Mouse (Mus musculus) forebrain, embryonic 13.5 days (tissue): ENCODE measurements at regions not wholly inside any gene's neighbourhood (a gene's known extent, or its start where the extent isn't known, plus 50 kb on each side); places are given as distances from the start of the nearest gene placed in this dataset.

Experiments used
- ATAC-seq: fragments of 200-750 bp; cut with Nextera tagmentation; 2 replicates; pipeline ENCODE4 v1.8.0; 2017
- H3K27ac ChIP-seq: fragments of 300-500 bp; sonication (generic); 2 replicates; pipeline ENCODE4 v1.5.1; 2015; ENCODE audit warnings: inconsistent platforms, mild to moderate bottlenecking, moderate library complexity
- H3K27me3 ChIP-seq: fragments of 300-500 bp; sonication (generic); 2 replicates; pipeline ENCODE4 v1.6.1; 2015; ENCODE audit warnings: mild to moderate bottlenecking, inconsistent platforms
- H3K36me3 ChIP-seq: fragments of 300-500 bp; sonication (generic); 2 replicates; pipeline ENCODE4 v1.6.1; 2015; ENCODE audit warnings: mild to moderate bottlenecking, inconsistent platforms; ENCODE audit not compliant: poor library complexity, severe bottlenecking
- H3K4me1 ChIP-seq: fragments of 300-500 bp; sonication (generic); 2 replicates; pipeline ENCODE4 v1.6.1; 2015; ENCODE audit warnings: inconsistent platforms
- H3K4me2 ChIP-seq: fragments of 300-500 bp; sonication (generic); 2 replicates; pipeline ENCODE4 v1.6.1; 2015; ENCODE audit warnings: inconsistent platforms, mild to moderate bottlenecking, moderate library complexity
- H3K4me3 ChIP-seq: fragments of 300-500 bp; sonication (generic); 2 replicates; pipeline ENCODE4 v1.5.1; 2015; ENCODE audit warnings: mild to moderate bottlenecking, inconsistent platforms
- H3K9ac ChIP-seq: fragments of 300-500 bp; sonication (generic); 2 replicates; pipeline ENCODE4 v1.6.1; 2015; ENCODE audit warnings: mild to moderate bottlenecking, inconsistent platforms
- H3K9me3 ChIP-seq: fragments of 300-500 bp; sonication (generic); replicated peaks from 2 replicates; pipeline ENCODE4 v1.6.1; 2016; ENCODE audit warnings: inconsistent platforms
- WGBS: fragments of 180-500 bp; shearing (Covaris S2); methylation state at CpG from one replicate; pipeline ENCODE4 v1.1.7; 2015; 5-methylcytosine and 5-hydroxymethylcytosine counted together

GRCm38 (mm10) chr17:79199814-79200491 lies 148.2 kb downstream of the Qpct start:
- no peaks in the 10 kb centered on the region for H3K27me3 ChIP-seq
- H3K4me1 ChIP-seq = no peaks in the 10 kb centered on the region
- H3K36me3 ChIP-seq = no peaks in the 10 kb centered on the region
- ATAC-seq = peak; percentile 78
- WGBS = 47% methylated on average over 9 of the region's 9 CpGs
- H3K9ac ChIP-seq = no peak overlapping the region
- peak overlapping the region; percentile 59 for H3K27ac ChIP-seq
- no peak overlapping the region for H3K4me2 ChIP-seq
- no peaks in the 10 kb centered on the region; the same call in 1 of the 2 replicates for H3K9me3 ChIP-seq
- H3K4me3 ChIP-seq = no peak overlapping the region

GRCm38 (mm10) chr17:79191871-79192373 lies 140.2 kb downstream of the Qpct start:
- H3K9ac ChIP-seq = no peak overlapping the region
- ATAC-seq = no peak
- H3K36me3 ChIP-seq = no peaks in the 10 kb centered on the region
- no peaks in the 10 kb centered on the region for H3K4me1 ChIP-seq
- no peak overlapping the region for H3K4me2 ChIP-seq
- H3K27me3 ChIP-seq = no peaks in the 10 kb centered on the region
- no peak overlapping the region for H3K4me3 ChIP-seq
- WGBS = 77% methylated on average over 5 of the region's 5 CpGs
- H3K27ac ChIP-seq = no peak overlapping the region
- no peaks in the 10 kb centered on the region for H3K9me3 ChIP-seq

GRCm38 (mm10) chr17:79188282-79188681 lies 136.6 kb downstream of the Qpct start:
- WGBS = 83% methylated on average over 7 of the region's 7 CpGs
- no peaks in the 10 kb centered on the region for H3K4me1 ChIP-seq

GRCm38 (mm10) chr17:79180277-79181130 lies 128.8 kb downstream of the Qpct start:
- Histone ChIP-seq H3K27me3 (no peaks in the 10 kb centered on the region), H3K27ac (no peak overlapping the region), H3K4me2 (no peak overlapping the region), H3K36me3 (no peaks in the 10 kb centered on the region), H3K4me3 (no peak overlapping the region), H3K4me1 (0 out of 2 replicates have a peak, but pooled peaks cover 5% of the 10 kb centered on the region), H3K9ac (no peak overlapping the region), H3K9me3 (no peaks in the 10 kb centered on the region)
- peak; percentile 92 for ATAC-seq
- WGBS = 48% methylated on average over 3 of the region's 3 CpGs

More at GRCm38 (mm10) chr17:79188282-79188681, 136.6 kb downstream of the Qpct start:
- no peak overlapping the region for H3K4me2 ChIP-seq
- H3K36me3 ChIP-seq = no peaks in the 10 kb centered on the region
- no peaks in the 10 kb centered on the region for H3K9me3 ChIP-seq
- H3K27ac ChIP-seq = no peak overlapping the region
- no peaks in the 10 kb centered on the region for H3K27me3 ChIP-seq
- no peak for ATAC-seq
- H3K9ac ChIP-seq = no peak overlapping the region
- no peak overlapping the region for H3K4me3 ChIP-seq

GRCm38 (mm10) chr17:79177259-79177658 lies 125.6 kb downstream of the Qpct start:
- Histone ChIP-seq H3K27ac (no peak overlapping the region), H3K4me2 (no peak overlapping the region), H3K27me3 (no peaks in the 10 kb centered on the region), H3K4me3 (no peak overlapping the region), H3K36me3 (no peaks in the 10 kb centered on the region), H3K9ac (no peak overlapping the region), H3K4me1 (0 out of 2 replicates have a peak, but pooled peaks cover 5% of the 10 kb centered on the region), H3K9me3 (no peaks in the 10 kb centered on the region)
- 84% methylated on average over 3 of the region's 3 CpGs for WGBS
- no peak for ATAC-seq

- H3K27ac ChIP-seq = no peak overlapping the region
- no peaks in the 10 kb centered on the region for H3K27me3 ChIP-seq
- WGBS = 92% methylated on average over 7 of the region's 7 CpGs
- no peak overlapping the region for H3K4me2 ChIP-seq
- no peak for ATAC-seq
- no peaks in the 10 kb centered on the region for H3K9me3 ChIP-seq
- H3K9ac ChIP-seq = no peak overlapping the region
- no peak overlapping the region for H3K4me3 ChIP-seq
- 0 out of 2 replicates have a peak, but pooled peaks cover 5% of the 10 kb centered on the region for H3K4me1 ChIP-seq
- H3K36me3 ChIP-seq = no peaks in the 10 kb centered on the region
Observed at GRCm38 (mm10) chr17:79176356-79176755, 124.7 kb downstream of the Qpct start.

GRCm38 (mm10) chr17:79175381-79175780 lies 123.7 kb downstream of the Qpct start:
- H3K9me3 ChIP-seq = no peaks in the 10 kb centered on the region
- no peaks in the 10 kb centered on the region for H3K36me3 ChIP-seq
- H3K27ac ChIP-seq = no peak overlapping the region
- H3K4me2 ChIP-seq = no peak overlapping the region
- H3K4me1 ChIP-seq = no peaks in the 10 kb centered on the region
- 85% methylated on average over 2 of the region's 2 CpGs for WGBS
- no peak overlapping the region for H3K4me3 ChIP-seq
- ATAC-seq = no peak
- no peak overlapping the region for H3K9ac ChIP-seq
- no peaks in the 10 kb centered on the region for H3K27me3 ChIP-seq

- 86% methylated on average over 2 of the region's 2 CpGs for WGBS
- Histone ChIP-seq H3K27ac (no peak overlapping the region), H3K9ac (no peak overlapping the region), H3K4me2 (no peak overlapping the region), H3K9me3 (no peaks in the 10 kb centered on the region), H3K4me3 (no peak overlapping the region), H3K27me3 (no peaks in the 10 kb centered on the region), H3K4me1 (no peaks in the 10 kb centered on the region), H3K36me3 (no peaks in the 10 kb centered on the region)
- no peak for ATAC-seq
Observed at GRCm38 (mm10) chr17:79172328-79172727, 120.6 kb downstream of the Qpct start.

GRCm38 (mm10) chr17:79170690-79171089 lies 119.0 kb downstream of the Qpct start:
- Histone ChIP-seq H3K9ac (no peak overlapping the region), H3K36me3 (no peaks in the 10 kb centered on the region), H3K4me2 (no peak overlapping the region), H3K27ac (no peak overlapping the region), H3K4me3 (no peak overlapping the region), H3K27me3 (no peaks in the 10 kb centered on the region), H3K9me3 (no peaks in the 10 kb centered on the region), H3K4me1 (no peaks in the 10 kb centered on the region)
- 91% methylated on average over 4 of the region's 4 CpGs for WGBS
- no peak for ATAC-seq

GRCm38 (mm10) chr17:79167198-79167597 lies 115.5 kb downstream of the Qpct start:
- no peaks in the 10 kb centered on the region for H3K9me3 ChIP-seq
- no peaks in the 10 kb centered on the region for H3K36me3 ChIP-seq
- ATAC-seq = no peak
- H3K27me3 ChIP-seq = no peaks in the 10 kb centered on the region
- no peak overlapping the region for H3K9ac ChIP-seq
- no peaks in the 10 kb centered on the region for H3K4me1 ChIP-seq
- H3K27ac ChIP-seq = no peak overlapping the region
- H3K4me3 ChIP-seq = no peak overlapping the region
- 73% methylated on average over 6 of the region's 6 CpGs for WGBS
- H3K4me2 ChIP-seq = no peak overlapping the region

- no peak overlapping the region for H3K9ac ChIP-seq
- no peaks in the 10 kb centered on the region for H3K36me3 ChIP-seq
- H3K27ac ChIP-seq = no peak overlapping the region
- no peaks in the 10 kb centered on the region for H3K9me3 ChIP-seq
- H3K4me2 ChIP-seq = no peak overlapping the region
- H3K4me1 ChIP-seq = no peaks in the 10 kb centered on the region
- ATAC-seq = no peak
- H3K27me3 ChIP-seq = no peaks in the 10 kb centered on the region
- WGBS = 75% methylated on average over 5 of the region's 5 CpGs
- H3K4me3 ChIP-seq = no peak overlapping the region
Observed at GRCm38 (mm10) chr17:79164874-79165553, 113.3 kb downstream of the Qpct start.

- no peaks in the 10 kb centered on the region for H3K36me3 ChIP-seq
- no peaks in the 10 kb centered on the region for H3K4me1 ChIP-seq
- H3K9me3 ChIP-seq = no peaks in the 10 kb centered on the region
- H3K9ac ChIP-seq = no peak overlapping the region
- no peak overlapping the region for H3K4me2 ChIP-seq
- WGBS = 83% methylated on average over 6 of the region's 6 CpGs
- no peak for ATAC-seq
- H3K4me3 ChIP-seq = no peak overlapping the region
- no peaks in the 10 kb centered on the region for H3K27me3 ChIP-seq
- H3K27ac ChIP-seq = no peak overlapping the region
Observed at GRCm38 (mm10) chr17:79163983-79164382, 112.3 kb downstream of the Qpct start.
